Mouse (Mus musculus) testis, adult 2 months (tissue): ENCODE measurements around the gene Acaca.

ENCODE experiments used
- CTCF ChIP-seq: fragments of 200-500 bp; IDR thresholded peaks from 2 replicates; pipeline ENCODE4 v1.5.1; 2012; ENCODE audit warnings: low read depth, mild to moderate bottlenecking, inconsistent platforms, low read length, moderate library complexity; ENCODE audit not compliant: control insufficient read depth, insufficient read depth, insufficient replicate concordance
- POLR2A ChIP-seq: fragments of 200-500 bp; IDR thresholded peaks from 2 replicates; pipeline ENCODE4 v1.6.1; 2012; ENCODE audit warnings: low read depth, mild to moderate bottlenecking, inconsistent platforms, low read length, moderate library complexity; ENCODE audit not compliant: control insufficient read depth

GRCm38 (mm10) chr11:84411642-84412018, 282.2 kb downstream of the Acaca start:
- TF ChIP-seq CTCF (no peak), POLR2A (no peak)
